Mouse (Mus musculus) CH12.LX (cell line): ENCODE data around the gene Mrps30. TPM values are rescaled to one million over a fixed set of nuclear protein-coding genes. Genes with fewer than 3 reads are reported as not detected.

Source experiments
- DNase-seq: peaks from one replicate; pipeline ENCODE4 v3.0.0-alpha.2; 2013; ENCODE audit errors: extremely low read depth
- H3K27ac ChIP-seq: 2 replicates; pipeline ENCODE4 v1.5.1; 2012; ENCODE audit warnings: low read depth, mild to moderate bottlenecking, control low read depth, moderate library complexity; ENCODE audit not compliant: insufficient read depth
- H3K27me3 ChIP-seq: replicated peaks from 2 replicates; pipeline ENCODE3; 2012; ENCODE audit warnings: inconsistent platforms
- H3K36me3 ChIP-seq, 2 experiments: replicated peaks in 1 of 2; 2 replicates each; pipeline versions ENCODE3 to v1.6.1; 2012; ENCODE audit warnings: inconsistent platforms in 1 of 2, low read length in 1 of 2, mild to moderate bottlenecking in 1 of 2, mixed read lengths in 1 of 2, moderate library complexity in 1 of 2; ENCODE audit not compliant: control insufficient read depth in 1 of 2, insufficient read depth in 1 of 2
- H3K4me1 ChIP-seq, 2 experiments: 2 replicates each; pipeline ENCODE4 v1.6.1; 2012; ENCODE audit warnings: inconsistent platforms in 1 of 2, moderate library complexity in 1 of 2; ENCODE audit not compliant: insufficient read depth in 2 of 2, control insufficient read depth in 1 of 2
- H3K4me2 ChIP-seq: 2 replicates; pipeline ENCODE4 v1.6.1; 2012; ENCODE audit warnings: low read depth, mild to moderate bottlenecking, control low read depth; ENCODE audit not compliant: poor library complexity, insufficient read depth, severe bottlenecking
- H3K4me3 ChIP-seq, 3 experiments: fragments of 150-350 bp in 1 of 3; sonication (generic) in 1 of 3; replicated peaks in 1 of 3; 2 replicates each; pipeline versions ENCODE3 to v1.5.1; 2011 to 2012; ENCODE audit warnings: low read depth in 2 of 3, low read length in 2 of 3, mild to moderate bottlenecking in 2 of 3, moderate library complexity in 2 of 3, control low read depth in 1 of 3, improper control_type of control experiment in 1 of 3, inconsistent platforms in 1 of 3, mixed read lengths in 1 of 3; ENCODE audit not compliant: poor library complexity in 1 of 3
- H3K79me2 ChIP-seq: replicated peaks from 2 replicates; pipeline ENCODE4 v1.6.1; 2012; ENCODE audit warnings: mild to moderate bottlenecking, moderate library complexity; ENCODE audit not compliant: control insufficient read depth, poor library complexity, insufficient read depth, severe bottlenecking; ENCODE audit errors: extremely low read depth
- H3K9ac ChIP-seq: 2 replicates; pipeline ENCODE4 v1.6.1; 2012; ENCODE audit warnings: low read depth, mild to moderate bottlenecking, control low read depth, moderate library complexity; ENCODE audit not compliant: insufficient read depth
- H3K9me3 ChIP-seq: replicated peaks from 2 replicates; pipeline ENCODE3; 2012; ENCODE audit warnings: low read length, inconsistent platforms, mixed read lengths
- CTCF ChIP-seq, 2 experiments: IDR thresholded peaks in 1 of 2; conservative IDR thresholded peaks in 1 of 2; 2 replicates each; pipeline ENCODE4 v1.5.1; 2011 to 2012; ENCODE audit warnings: low read depth in 2 of 2, low read length in 2 of 2, improper control_type of control experiment in 1 of 2, inconsistent platforms in 1 of 2, mild to moderate bottlenecking in 1 of 2, moderate library complexity in 1 of 2
- E2F4 ChIP-seq: IDR thresholded peaks from 2 replicates; pipeline ENCODE4 v1.6.1; 2011; ENCODE audit warnings: low read depth, low read length, improper control_type of control experiment; ENCODE audit not compliant: insufficient replicate concordance
- ELF1 ChIP-seq: IDR thresholded peaks from 2 replicates; pipeline ENCODE4 v1.6.1; 2014; ENCODE audit warnings: low read depth, mild to moderate bottlenecking, inconsistent platforms, low read length, improper control_type of control experiment
- EP300 ChIP-seq: IDR thresholded peaks from 2 replicates; pipeline ENCODE4 v1.6.1; 2011; ENCODE audit warnings: low read length, improper control_type of control experiment
- GABPA ChIP-seq: IDR thresholded peaks from 2 replicates; pipeline ENCODE4 v1.6.1; 2012; ENCODE audit warnings: low read depth, low read length, improper control_type of control experiment, inconsistent platforms; ENCODE audit not compliant: insufficient replicate concordance
- HCFC1 ChIP-seq: IDR thresholded peaks from 2 replicates; pipeline ENCODE4 v1.6.1; 2012; ENCODE audit warnings: low read depth, mild to moderate bottlenecking, inconsistent platforms, low read length, improper control_type of control experiment
- IRF4 ChIP-seq: IDR thresholded peaks from 2 replicates; pipeline ENCODE4 v1.6.1; 2014; ENCODE audit warnings: low read depth, mild to moderate bottlenecking, inconsistent platforms, low read length, improper control_type of control experiment
- JUN ChIP-seq: IDR thresholded peaks from 2 replicates; pipeline ENCODE4 v1.6.1; 2011; ENCODE audit warnings: low read depth, mild to moderate bottlenecking, low read length, improper control_type of control experiment, moderate library complexity; ENCODE audit not compliant: insufficient read depth
- JUND ChIP-seq: conservative IDR thresholded peaks from 2 replicates; pipeline ENCODE4 v1.6.1; 2011; ENCODE audit warnings: low read depth, low read length, improper control_type of control experiment
- MAX ChIP-seq: IDR thresholded peaks from 2 replicates; pipeline ENCODE4 v1.6.1; 2011; ENCODE audit warnings: low read length, improper control_type of control experiment
- MAZ ChIP-seq: IDR thresholded peaks from 2 replicates; pipeline ENCODE4 v1.6.1; 2012; ENCODE audit warnings: low read depth, mild to moderate bottlenecking, inconsistent platforms, low read length, improper control_type of control experiment, moderate library complexity
- MEF2A ChIP-seq: IDR thresholded peaks from 2 replicates; pipeline ENCODE4 v1.6.1; 2014; ENCODE audit warnings: low read depth, mild to moderate bottlenecking, inconsistent platforms, low read length, improper control_type of control experiment, borderline replicate concordance
- PAX5 ChIP-seq: IDR thresholded peaks from 2 replicates; pipeline ENCODE4 v1.6.1; 2012; ENCODE audit warnings: low read length, inconsistent platforms, mixed read lengths
- POLR2A ChIP-seq: IDR thresholded peaks from 2 replicates; pipeline ENCODE4 v1.6.1; 2011; ENCODE audit warnings: low read depth, mild to moderate bottlenecking, improper control_type of control experiment, low read length
- POLR2AphosphoS2 ChIP-seq: IDR thresholded peaks from 2 replicates; pipeline ENCODE4 v1.6.1; 2011; ENCODE audit warnings: low read depth, low read length, improper control_type of control experiment
- RAD21 ChIP-seq: IDR thresholded peaks from 2 replicates; pipeline ENCODE4 v1.6.1; 2011; ENCODE audit warnings: low read depth, mild to moderate bottlenecking, low read length, improper control_type of control experiment, moderate library complexity
- RCOR1 ChIP-seq: conservative IDR thresholded peaks from 2 replicates; pipeline ENCODE4 v1.6.1; 2012; ENCODE audit warnings: low read depth, mild to moderate bottlenecking, inconsistent platforms, low read length, improper control_type of control experiment
- SMC3 ChIP-seq: IDR thresholded peaks from 2 replicates; pipeline ENCODE4 v1.6.1; 2011; ENCODE audit warnings: low read depth, low read length, improper control_type of control experiment
- TCF12 ChIP-seq: IDR thresholded peaks from 2 replicates; pipeline ENCODE4 v1.6.1; 2014; ENCODE audit warnings: low read depth, mild to moderate bottlenecking, inconsistent platforms, low read length, improper control_type of control experiment
- UBTF ChIP-seq: IDR thresholded peaks from 2 replicates; pipeline ENCODE4 v1.6.1; 2012; ENCODE audit warnings: low read depth, mild to moderate bottlenecking, inconsistent platforms, low read length, improper control_type of control experiment, moderate library complexity
- USF1 ChIP-seq: IDR thresholded peaks from 2 replicates; pipeline ENCODE4 v1.6.1; 2014; ENCODE audit warnings: low read depth, mild to moderate bottlenecking, inconsistent platforms, low read length, improper control_type of control experiment
- ZC3H11A ChIP-seq: IDR thresholded peaks from 2 replicates; pipeline ENCODE4 v1.6.1; 2012; ENCODE audit warnings: low read depth, mild to moderate bottlenecking, inconsistent platforms, low read length, improper control_type of control experiment
- ZKSCAN1 ChIP-seq: IDR thresholded peaks from 2 replicates; pipeline ENCODE4 v1.6.1; 2012; ENCODE audit warnings: low read depth, inconsistent platforms, low read length, improper control_type of control experiment, borderline replicate concordance
- dilution Hi-C: fragments of 300-500 bp; cut with MboI; formaldehyde crosslinking; loops from 2 replicates; pipeline ENCODE4 v1.14.3; 2020; ENCODE audit warnings: low sequenced_read_pairs; ENCODE audit not compliant: extremely low pct_unique_long_range_greater_than_20kb, extremely low pct_ligation_motif_present
- in situ Hi-C: fragments of 300-500 bp; cut with MboI; formaldehyde crosslinking; loops from 3 replicates; pipeline ENCODE4 v1.14.3; 2019; ENCODE audit warnings: low sequenced_read_pairs, low pct_ligation_motif_present, low pct_unique_long_range_greater_than_20kb, mixed read lengths
- polyA plus RNA-seq: library from polyadenylated mRNA; unstranded; fragments of >175 nt; gene quantifications from 2 replicates; pipeline ENCODE4 v1.2.1, GENCODE M21; 2012; ENCODE audit warnings: low read depth; ENCODE audit not compliant: insufficient read length
- total RNA-seq, 2 experiments: library from RNA; depleted of rRNA; stranded (reverse); fragments of 300-350 nt in 1 of 2; fragments of >200 nt in 1 of 2; gene quantifications; 2 replicates each; pipeline ENCODE4 v1.2.3; 2012 to 2014

Mrps30 gene
- total and polyA plus RNA-seq, 3 experiments = 35.5 to 48.7 (median 36.6) TPM

- TF ChIP-seq MAZ (no peak), MAX (no peak), IRF4 (no peak), JUN (no peak), JUND (no peak), PAX5 (no peak), GABPA (no peak), EP300 (no peak), POLR2AphosphoS2 (no peak), ZKSCAN1 (no peak), RCOR1 (no peak), RAD21 (no peak), HCFC1 (no peak), USF1 (no peak), UBTF (no peak), TCF12 (no peak), POLR2A (no peak)
- no peak overlapping the region for H3K4me2 ChIP-seq
- H3K27me3 ChIP-seq = no peaks in the 10 kb centered on the region
- no peaks in the 10 kb centered on the region for H3K36me3 ChIP-seq
- H3K9me3 ChIP-seq = no peaks in the 10 kb centered on the region
- no peak overlapping the region for H3K4me3 ChIP-seq
- no peak for DNase-seq
- no peak overlapping the region for H3K27ac ChIP-seq
- no peaks in the 10 kb centered on the region for H3K79me2 ChIP-seq
- peaks cover 0 to 3% of the 10 kb centered on the region in 2 experiments; a peak in 1 of 4 replicates for H3K4me1 ChIP-seq
- H3K9ac ChIP-seq = no peak overlapping the region
- in situ Hi-C loops = no loop called here
- dilution Hi-C loops = no loop called here
Measured at GRCm38 (mm10) chr13:118350870-118351269, 36.2 kb downstream of the Mrps30 start.

GRCm38 (mm10) chr13:118350257-118350656, 36.8 kb downstream of the Mrps30 start:
- H3K4me3 ChIP-seq = no peak overlapping the region
- peaks cover 0 to 3% of the 10 kb centered on the region in 2 experiments; a peak in 1 of 4 replicates for H3K4me1 ChIP-seq
- DNase-seq = peak; percentile 49
- H3K9ac ChIP-seq = no peak overlapping the region
- H3K9me3 ChIP-seq = no peaks in the 10 kb centered on the region
- H3K27me3 ChIP-seq = no peaks in the 10 kb centered on the region
- in situ Hi-C loops (no loop called here), dilution Hi-C loops (no loop called here)
- TF ChIP-seq ELF1 = 0 out of 2 replicates have a peak, but pooled peaks have one; percentile 20
- TF ChIP-seq ZC3H11A = peak; percentile 33; the same call in 1 of the 2 replicates
- TF ChIP-seq RAD21 = peak; percentile 86
- TF ChIP-seq JUND = no peak
- TF ChIP-seq POLR2A = no peak
- peak; percentile 77 for TF ChIP-seq SMC3
- no peak for TF ChIP-seq E2F4
- no peak for TF ChIP-seq MEF2A
- no peak for TF ChIP-seq RCOR1
- TF ChIP-seq TCF12 = 0 out of 2 replicates have a peak, but pooled peaks have one; percentile 10
- TF ChIP-seq CTCF (conservative IDR thresholded peaks at IDR 0.05 in 1 of 2, IDR thresholded peaks at IDR 0.05 in 1 of 2; ENCODE audit: low read depth in 2 of 2, low read length in 2 of 2) = peak; percentile 59 to 85
- no peak for TF ChIP-seq ZKSCAN1
- H3K79me2 ChIP-seq = no peaks in the 10 kb centered on the region
- peak overlapping the region; percentile 71; the same call in 1 of the 2 replicates for H3K4me2 ChIP-seq
- H3K36me3 ChIP-seq = no peaks in the 10 kb centered on the region
- no peak overlapping the region for H3K27ac ChIP-seq

Other genes with a start within 250 kb of the Mrps30 start
- gene B430218F22Rik, start 622 bp downstream of the Mrps30 start, total RNA-seq (2012; rRNA removed) = 11.1 and 12.0 TPM in 2 replicates
- 0.48 TPM in 1 of 2 replicates, not detected in the other for gene B430218F22Rik, start 622 bp downstream of the Mrps30 start, total RNA-seq (2014; rRNA removed)
- 0.64 TPM in 1 of 2 replicates, not detected in the other for gene B430218F22Rik, start 622 bp downstream of the Mrps30 start, polyA plus RNA-seq